Mouse (Mus musculus): ENCODE measurements around the gene Fbxw14. TPM values are rescaled to one million over a fixed set of nuclear protein-coding genes. Genes with fewer than 3 reads are reported as not detected.
"Not testable (repeated sequence)": the region's sequence is repeated elsewhere in the genome, so short reads cannot be mapped to it uniquely, and the experiment has no call there.

Fbxw14 gene
- total RNA-seq (2021) = not detected in 2 replicates
- long read RNA-seq, experiment 1 = 0 reads
- long read RNA-seq, experiment 2 = 0 reads

DNA sequence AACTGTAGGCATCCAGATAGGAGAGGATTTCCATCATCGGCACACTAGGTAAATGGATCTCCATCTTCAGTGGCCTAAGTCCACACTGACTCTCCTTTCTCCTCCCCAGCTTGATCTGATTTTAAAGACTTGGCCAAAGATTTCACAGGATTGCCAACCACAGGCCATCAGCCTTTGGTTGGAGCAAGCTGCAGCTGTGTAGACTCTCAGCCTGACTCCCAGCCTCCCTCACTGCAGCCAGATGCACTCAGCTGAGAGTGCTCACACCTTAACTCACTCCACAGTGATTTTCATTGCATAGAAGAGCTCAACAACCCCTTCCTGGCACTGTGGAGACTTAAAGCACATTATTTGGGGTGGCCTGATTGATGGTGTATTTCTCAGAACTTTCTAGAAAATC lies at the start of gene Fbxw14:
TSS of gene Fbxw14 (minus strand) at position 101 of the 400 bp plus-strand sequence.
- DNase-seq = not testable (repeated sequence)

DNA sequence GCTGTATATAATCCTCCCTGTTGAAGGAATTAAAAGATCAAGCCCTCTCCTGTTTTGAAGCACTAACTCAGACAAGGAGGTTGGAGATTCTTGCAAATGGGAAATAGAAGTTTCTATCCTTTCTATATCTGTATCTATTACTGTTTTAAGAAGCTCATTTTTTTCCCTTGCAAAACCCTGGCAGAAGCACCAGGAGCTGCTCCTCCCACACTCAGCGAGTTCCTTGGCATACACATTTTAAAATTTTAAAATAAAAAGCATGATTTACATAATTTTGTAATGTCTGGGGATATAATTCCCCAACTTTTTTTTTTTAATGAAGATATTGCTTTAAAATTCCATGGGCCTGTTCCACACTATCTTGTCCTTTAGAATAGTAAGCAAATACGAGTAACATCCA lies 24.4 kb downstream of the Fbxw14 start:
- no peak for DNase-seq

DNA sequence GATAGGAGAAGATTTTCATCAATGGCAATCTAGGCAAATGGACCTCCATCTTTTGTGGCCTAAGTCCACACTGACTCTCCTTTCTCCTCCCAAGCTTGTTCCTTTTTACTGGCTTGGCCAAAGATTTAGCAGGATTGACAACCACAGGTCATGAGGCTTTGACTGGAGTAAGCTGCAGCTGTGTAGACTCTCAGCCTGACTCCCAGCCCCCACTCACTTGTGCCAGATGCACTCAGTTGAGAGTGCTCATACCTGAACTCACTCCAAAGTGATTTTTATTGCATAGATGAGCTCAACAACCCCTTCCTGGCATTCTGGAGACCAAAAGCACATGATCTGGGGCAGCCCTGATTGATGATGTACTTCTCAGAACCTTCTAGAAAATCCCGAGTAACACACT lies 52.8 kb downstream of the Fbxw14 start, which contains the start of gene Fbxw20:
TSS of gene Fbxw20 (minus strand) at position 101 of the 400 bp plus-strand sequence.
- no peak for DNase-seq

Other genes starting within 250 kb of the Fbxw14 start
- gene Shisa5, start 249.1 kb downstream of the Fbxw14 start, total RNA-seq (2021) = 95.6 and 167 TPM in 2 replicates
- gene Trex1, start 227.9 kb downstream of the Fbxw14 start, total RNA-seq (2021) = 13.7 and 13.8 TPM in 2 replicates
- gene Atrip, start 213.6 kb downstream of the Fbxw14 start, total RNA-seq (2021) = 14.6 and 16.0 TPM in 2 replicates
- 15.7 and 17.2 TPM in 2 replicates for gene Ccdc51, start 205.2 kb downstream of the Fbxw14 start, total RNA-seq (2021)
- gene Tma7, start 205.1 kb downstream of the Fbxw14 start, total RNA-seq (2021) = 326 and 340 TPM in 2 replicates
- gene Plxnb1, start 192.3 kb downstream of the Fbxw14 start, total RNA-seq (2021) = 63.8 and 67.0 TPM in 2 replicates
- not detected in 2 replicates for gene Fbxw21, start 125.6 kb downstream of the Fbxw14 start, total RNA-seq (2021)
- not detected in 2 replicates for gene Fbxw13, start 91.7 kb downstream of the Fbxw14 start, total RNA-seq (2021)
- not detected in 2 replicates for gene Fbxw20, start 52.9 kb downstream of the Fbxw14 start, total RNA-seq (2021)
- gene Fbxw28, start 52.0 kb upstream of the Fbxw14 start, total RNA-seq (2021) = not detected in 2 replicates
- not detected in 2 replicates for gene Fbxw22, start 116.6 kb upstream of the Fbxw14 start, total RNA-seq (2021)
- gene Fbxw16, start 161.5 kb upstream of the Fbxw14 start, total RNA-seq (2021) = not detected in 2 replicates
- not detected in 2 replicates for gene Fbxw19, start 208.2 kb upstream of the Fbxw14 start, total RNA-seq (2021)

Data from adrenal gland, postnatal 14 days (tissue).